Mouse (Mus musculus) forebrain, embryonic 13.5 days (tissue): ENCODE measurements at regions not wholly inside any gene's neighbourhood (a gene's known extent, or its start where the extent isn't known, plus 50 kb on each side); places are given as distances from the start of the nearest gene placed in this dataset.
"Not testable (repeated sequence)": the region's sequence is repeated elsewhere in the genome, so short reads cannot be mapped to it uniquely, and the experiment has no call there.

ENCODE experiments used
- ATAC-seq: fragments of 200-750 bp; cut with Nextera tagmentation; 2 replicates; pipeline ENCODE4 v1.8.0; 2017
- H3K27ac ChIP-seq: fragments of 300-500 bp; sonication (generic); 2 replicates; pipeline ENCODE4 v1.5.1; 2015; ENCODE audit warnings: inconsistent platforms, mild to moderate bottlenecking, moderate library complexity
- H3K27me3 ChIP-seq: fragments of 300-500 bp; sonication (generic); 2 replicates; pipeline ENCODE4 v1.6.1; 2015; ENCODE audit warnings: mild to moderate bottlenecking, inconsistent platforms
- H3K36me3 ChIP-seq: fragments of 300-500 bp; sonication (generic); 2 replicates; pipeline ENCODE4 v1.6.1; 2015; ENCODE audit warnings: mild to moderate bottlenecking, inconsistent platforms; ENCODE audit not compliant: poor library complexity, severe bottlenecking
- H3K4me1 ChIP-seq: fragments of 300-500 bp; sonication (generic); 2 replicates; pipeline ENCODE4 v1.6.1; 2015; ENCODE audit warnings: inconsistent platforms
- H3K4me2 ChIP-seq: fragments of 300-500 bp; sonication (generic); 2 replicates; pipeline ENCODE4 v1.6.1; 2015; ENCODE audit warnings: inconsistent platforms, mild to moderate bottlenecking, moderate library complexity
- H3K4me3 ChIP-seq: fragments of 300-500 bp; sonication (generic); 2 replicates; pipeline ENCODE4 v1.5.1; 2015; ENCODE audit warnings: mild to moderate bottlenecking, inconsistent platforms
- H3K9ac ChIP-seq: fragments of 300-500 bp; sonication (generic); 2 replicates; pipeline ENCODE4 v1.6.1; 2015; ENCODE audit warnings: mild to moderate bottlenecking, inconsistent platforms
- H3K9me3 ChIP-seq: fragments of 300-500 bp; sonication (generic); replicated peaks from 2 replicates; pipeline ENCODE4 v1.6.1; 2016; ENCODE audit warnings: inconsistent platforms
- WGBS: fragments of 180-500 bp; shearing (Covaris S2); methylation state at CpG from one replicate; pipeline ENCODE4 v1.1.7; 2015; 5-methylcytosine and 5-hydroxymethylcytosine counted together

- Histone ChIP-seq H3K27me3 (no peaks in the 10 kb centered on the region), H3K27ac (no peak overlapping the region), H3K4me3 (no peak overlapping the region), H3K9me3 (no peaks in the 10 kb centered on the region), H3K9ac (no peak overlapping the region), H3K4me1 (no peaks in the 10 kb centered on the region), H3K36me3 (no peaks in the 10 kb centered on the region), H3K4me2 (no peak overlapping the region)
- WGBS = 67% methylated on average over 3 of the region's 3 CpGs
- no peak for ATAC-seq
These were observed 137.2 kb upstream of the Adgra3 start for GRCm38 (mm10) chr5:50195993-50196392.

GRCm38 (mm10) chr5:50189394-50189793 lies 130.6 kb upstream of the Adgra3 start:
- no peaks in the 10 kb centered on the region for H3K27me3 ChIP-seq
- no peak for ATAC-seq
- H3K9me3 ChIP-seq = no peaks in the 10 kb centered on the region
- H3K36me3 ChIP-seq = no peaks in the 10 kb centered on the region
- no peak overlapping the region for H3K4me2 ChIP-seq
- H3K4me3 ChIP-seq = no peak overlapping the region
- H3K4me1 ChIP-seq = no peaks in the 10 kb centered on the region
- H3K27ac ChIP-seq = no peak overlapping the region
- H3K9ac ChIP-seq = no peak overlapping the region

- Histone ChIP-seq H3K9ac (no peak overlapping the region), H3K36me3 (no peaks in the 10 kb centered on the region), H3K27ac (no peak overlapping the region), H3K4me2 (no peak overlapping the region), H3K4me3 (no peak overlapping the region), H3K9me3 (no peaks in the 10 kb centered on the region), H3K27me3 (no peaks in the 10 kb centered on the region), H3K4me1 (no peaks in the 10 kb centered on the region)
- 91% methylated on average over 6 of the region's 6 CpGs for WGBS
- no peak for ATAC-seq
These were observed 123.9 kb upstream of the Adgra3 start for GRCm38 (mm10) chr5:50182721-50183120.

- Histone ChIP-seq H3K9ac (no peak overlapping the region), H3K9me3 (no peaks in the 10 kb centered on the region), H3K27me3 (no peaks in the 10 kb centered on the region), H3K27ac (no peak overlapping the region), H3K4me3 (no peak overlapping the region), H3K36me3 (no peaks in the 10 kb centered on the region), H3K4me2 (no peak overlapping the region), H3K4me1 (no peaks in the 10 kb centered on the region)
- WGBS = 70% methylated on average over 1 of the region's 1 CpGs
- ATAC-seq = no peak
These were observed 97.8 kb upstream of the Adgra3 start for GRCm38 (mm10) chr5:50156557-50156956.

- H3K9ac ChIP-seq, H3K4me1 ChIP-seq, H3K4me2 ChIP-seq, H3K36me3 ChIP-seq, H3K9me3 ChIP-seq, H3K27me3 ChIP-seq, ATAC-seq, H3K4me3 ChIP-seq, H3K27ac ChIP-seq: not testable (repeated sequence)
- WGBS = 89% methylated on average over 2 of the region's 2 CpGs
These were observed 96.5 kb upstream of the Adgra3 start for GRCm38 (mm10) chr5:50155170-50155860.

- Histone ChIP-seq H3K36me3 (no peaks in the 10 kb centered on the region), H3K4me1 (no peaks in the 10 kb centered on the region), H3K9ac (no peak overlapping the region), H3K4me2 (no peak overlapping the region), H3K27ac (no peak overlapping the region), H3K27me3 (no peaks in the 10 kb centered on the region), H3K9me3 (no peaks in the 10 kb centered on the region), H3K4me3 (no peak overlapping the region)
- no peak for ATAC-seq
- WGBS = 67% methylated on average over 3 of the region's 3 CpGs
These were observed 88.1 kb upstream of the Adgra3 start for GRCm38 (mm10) chr5:50146926-50147325.

- 90% methylated on average over 2 of the region's 2 CpGs for WGBS
- Histone ChIP-seq H3K9ac (no peak overlapping the region), H3K36me3 (no peaks in the 10 kb centered on the region), H3K4me2 (no peak overlapping the region), H3K4me1 (no peaks in the 10 kb centered on the region), H3K27ac (no peak overlapping the region), H3K9me3 (no peaks in the 10 kb centered on the region), H3K27me3 (no peaks in the 10 kb centered on the region), H3K4me3 (no peak overlapping the region)
- ATAC-seq = no peak
These were observed 86.8 kb upstream of the Adgra3 start for GRCm38 (mm10) chr5:50145458-50146083.

GRCm38 (mm10) chr5:50130202-50130601 lies 71.4 kb upstream of the Adgra3 start:
- no peaks in the 10 kb centered on the region for H3K36me3 ChIP-seq
- H3K4me1 ChIP-seq = no peaks in the 10 kb centered on the region
- no peak overlapping the region for H3K27ac ChIP-seq
- 72% methylated on average over 2 of the region's 2 CpGs for WGBS
- H3K4me3 ChIP-seq = no peak overlapping the region
- H3K4me2 ChIP-seq = no peak overlapping the region
- H3K27me3 ChIP-seq = no peaks in the 10 kb centered on the region
- H3K9ac ChIP-seq = no peak overlapping the region
- ATAC-seq = no peak
- H3K9me3 ChIP-seq = no peaks in the 10 kb centered on the region

GRCm38 (mm10) chr5:50128972-50129371 lies 70.2 kb upstream of the Adgra3 start:
- Histone ChIP-seq H3K4me2 (no peak overlapping the region), H3K4me1 (no peaks in the 10 kb centered on the region), H3K4me3 (no peak overlapping the region), H3K27me3 (no peaks in the 10 kb centered on the region), H3K9me3 (no peaks in the 10 kb centered on the region), H3K27ac (no peak overlapping the region), H3K36me3 (no peaks in the 10 kb centered on the region), H3K9ac (no peak overlapping the region)
- ATAC-seq = no peak
- WGBS = 86% methylated on average over 3 of the region's 3 CpGs

- H3K9ac ChIP-seq = no peak overlapping the region
- H3K9me3 ChIP-seq = no peaks in the 10 kb centered on the region
- no peak overlapping the region for H3K4me3 ChIP-seq
- H3K4me1 ChIP-seq = no peaks in the 10 kb centered on the region
- ATAC-seq = no peak
- no peak overlapping the region for H3K4me2 ChIP-seq
- no peak overlapping the region for H3K27ac ChIP-seq
- 91% methylated on average over 2 of the region's 2 CpGs for WGBS
- H3K36me3 ChIP-seq = no peaks in the 10 kb centered on the region
- no peaks in the 10 kb centered on the region for H3K27me3 ChIP-seq
These were observed 67.8 kb upstream of the Adgra3 start for GRCm38 (mm10) chr5:50126594-50126993.

GRCm38 (mm10) chr5:50126177-50126576 lies 67.4 kb upstream of the Adgra3 start:
- Histone ChIP-seq H3K4me3 (no peak overlapping the region), H3K9me3 (no peaks in the 10 kb centered on the region), H3K27ac (no peak overlapping the region), H3K4me1 (no peaks in the 10 kb centered on the region), H3K36me3 (no peaks in the 10 kb centered on the region), H3K27me3 (no peaks in the 10 kb centered on the region), H3K9ac (no peak overlapping the region), H3K4me2 (no peak overlapping the region)
- ATAC-seq = no peak

GRCm38 (mm10) chr5:50125676-50126075 lies 66.9 kb upstream of the Adgra3 start:
- WGBS = 78% methylated on average over 2 of the region's 2 CpGs
- no peak overlapping the region for H3K9ac ChIP-seq
- no peak for ATAC-seq

GRCm38 (mm10) chr5:50122829-50123241 lies 64.0 kb upstream of the Adgra3 start:
- no peak for ATAC-seq
- no peak overlapping the region for H3K4me2 ChIP-seq
- 3% methylated on average over 1 of the region's 1 CpGs for WGBS

More at GRCm38 (mm10) chr5:50125676-50126075, 66.9 kb upstream of the Adgra3 start:
- no peaks in the 10 kb centered on the region for H3K4me1 ChIP-seq
- H3K4me3 ChIP-seq = no peak overlapping the region
- no peak overlapping the region for H3K27ac ChIP-seq
- no peaks in the 10 kb centered on the region for H3K27me3 ChIP-seq
- H3K4me2 ChIP-seq = no peak overlapping the region
- H3K36me3 ChIP-seq = no peaks in the 10 kb centered on the region
- no peaks in the 10 kb centered on the region for H3K9me3 ChIP-seq

More at GRCm38 (mm10) chr5:50122829-50123241, 64.0 kb upstream of the Adgra3 start:
- Histone ChIP-seq H3K4me3 (no peak overlapping the region), H3K9me3 (no peaks in the 10 kb centered on the region), H3K9ac (no peak overlapping the region), H3K4me1 (no peaks in the 10 kb centered on the region), H3K36me3 (no peaks in the 10 kb centered on the region), H3K27me3 (no peaks in the 10 kb centered on the region), H3K27ac (no peak overlapping the region)
